ENCODE assay signal across 16 mouse cellular contexts in genomic region chr3:4287141-4287540, GRCm38 (mm10).
"Had no signal": no experiment of that assay in that cellular context is flagged by ENCODE, and none has a peak within 500 bp of the region (broad histone marks: within the 10 kb centered on the region; RNA-seq: fewer than 3 reads in every experiment).

No protein-coding gene starts in this region.

- DNase-seq: right cerebral cortex, adult 18-20 months; right cerebral cortex, postnatal 14 days; right cerebral cortex, postnatal 25 days; right cerebral cortex, postnatal 4 days; spleen, adult 18-20 months; thymus, adult 18-20 months; thymus, adult 2 months; thymus, postnatal 14 days; thymus, postnatal 25 days; thymus, postnatal 36 days; thymus, postnatal 4 days had no signal

- H3K4me3 ChIP-seq: neural tube, embryonic 12.5 days; neural tube, embryonic 13.5 days; neural tube, embryonic 15.5 days; stomach, embryonic 15.5 days had no signal

- H3K9me3 ChIP-seq: neural tube, embryonic 12.5 days; neural tube, embryonic 13.5 days; neural tube, embryonic 15.5 days; stomach, embryonic 15.5 days had no signal

- H3K4me1 ChIP-seq: neural tube, embryonic 12.5 days; neural tube, embryonic 13.5 days; neural tube, embryonic 15.5 days; stomach, embryonic 15.5 days had no signal

- H3K27me3 ChIP-seq: neural tube, embryonic 12.5 days; neural tube, embryonic 13.5 days; neural tube, embryonic 15.5 days; stomach, embryonic 15.5 days had no signal

- H3K4me2 ChIP-seq: neural tube, embryonic 12.5 days; neural tube, embryonic 13.5 days; neural tube, embryonic 15.5 days; stomach, embryonic 15.5 days had no signal

- H3K36me3 ChIP-seq: neural tube, embryonic 12.5 days; neural tube, embryonic 13.5 days; neural tube, embryonic 15.5 days; stomach, embryonic 15.5 days had no signal

- H3K9ac ChIP-seq: neural tube, embryonic 12.5 days; neural tube, embryonic 13.5 days; neural tube, embryonic 15.5 days; stomach, embryonic 15.5 days had no signal

- H3K27ac ChIP-seq: neural tube, embryonic 12.5 days; neural tube, embryonic 13.5 days; neural tube, embryonic 15.5 days; stomach, embryonic 15.5 days; stomach, postnatal 0 days had no signal
